Comparison of ENCODE assay signal across 8 mouse cellular contexts in the genomic region with DNA sequence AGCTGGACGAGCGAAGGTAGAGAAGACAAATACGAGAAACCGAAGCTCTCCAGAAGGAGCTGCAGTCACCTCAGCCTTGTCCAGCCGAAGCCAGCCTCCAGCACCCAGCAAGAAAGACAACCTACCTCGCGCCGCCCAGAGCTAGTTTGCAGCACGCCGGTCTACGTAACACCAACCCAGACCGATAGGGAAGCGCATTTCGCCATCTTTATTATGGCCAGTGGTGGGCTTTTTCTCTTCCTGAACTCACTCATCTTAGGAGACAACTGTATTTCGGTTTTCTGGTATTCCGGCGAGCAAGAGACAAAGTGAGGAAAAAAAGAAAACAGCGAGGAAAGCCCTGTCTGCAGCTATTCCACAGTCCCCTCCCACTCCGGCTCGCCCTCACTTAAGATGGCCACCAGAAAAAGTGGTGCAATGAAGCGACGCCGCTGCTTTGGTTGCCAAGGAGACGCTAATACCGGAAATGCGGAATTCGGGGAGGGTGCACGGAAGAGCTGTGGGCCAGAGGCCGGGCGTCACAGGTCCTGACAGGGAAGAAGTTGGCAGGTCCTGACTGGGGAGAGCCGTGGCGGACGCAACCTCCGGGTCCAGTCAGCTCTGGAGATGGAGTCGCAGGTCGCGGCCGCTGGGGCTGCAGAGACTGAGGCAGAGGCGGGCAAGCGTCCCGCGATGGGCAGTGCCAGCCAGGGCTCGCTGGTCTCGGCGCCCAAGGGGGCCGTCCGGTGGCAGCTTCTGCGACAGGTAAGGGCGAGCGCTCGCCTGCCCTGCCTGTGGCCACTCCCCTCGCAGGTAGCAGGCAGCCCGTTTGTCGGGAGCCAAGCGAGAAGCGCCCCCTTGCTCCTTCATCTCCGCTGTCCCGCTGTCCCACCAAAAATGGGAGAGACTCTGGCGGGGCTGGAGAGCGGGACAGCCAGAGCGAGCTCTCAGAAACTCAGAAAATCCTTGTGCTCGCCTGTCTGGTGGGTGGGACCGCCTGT. TPM values are rescaled to one million over a fixed set of nuclear protein-coding genes. Genes with fewer than 3 reads are reported as not detected.
DNase-seq lines count a peak whose midpoint lies in the region; ATAC-seq and TF ChIP-seq lines count a peak whose summit lies in the region.

A gene (minus strand): TSS at position 122 of the 980 bp plus-strand sequence.
A gene (plus strand): TSS at position 433 of the 980 bp plus-strand sequence.

- no peaks in the 10 kb centered on the region for H3K36me3 ChIP-seq in ES-E14 (ENCODE audit: control insufficient read depth, insufficient read depth, low read length, poor library complexity, severe bottlenecking)
- H3K36me3 ChIP-seq in forebrain, embryonic 15.5 days = no peaks in the 10 kb centered on the region

- peak within 1 kb of the TSS; percentile 76 to 86 for H3K4me3 ChIP-seq in ES-E14 (ENCODE audit: insufficient read depth in 1 of 2, low read depth in 1 of 2, low read length in 2 of 2, poor library complexity in 1 of 2, severe bottlenecking in 1 of 2)
- H3K4me3 ChIP-seq in forebrain, embryonic 15.5 days = peak within 1 kb of the TSS; percentile 100
- peak within 1 kb of the TSS; percentile 89 for H3K4me3 ChIP-seq in lung, adult 2 months (replicated peaks; ENCODE audit: extremely low read depth, low read depth, low read length)

- ATAC-seq in forebrain, embryonic 15.5 days (replicated peaks) = peak; percentile 99
- ATAC-seq in neutrophil, adult 5-6 weeks (ENCODE audit: extremely low read depth, insufficient number of reproducible peaks, low FRiP score, poor library complexity, severe bottlenecking) = peak; percentile 99

- peak; percentile 97 for DNase-seq in ES-E14 (ENCODE audit: low read depth, low spot score)
- DNase-seq in cerebellum, adult 11-12 months = peak; percentile 97
- DNase-seq in heart, postnatal 25 days (ENCODE audit: low spot score) = peak; percentile 93
- DNase-seq in layer of hippocampus, adult 18-20 months (ENCODE audit: low spot score in 2 of 2) = peak; percentile 95 to 97
- DNase-seq in lung, adult 2 months = peak; percentile 94
- peak; percentile 88 to 94 for DNase-seq in thymus, adult 18-20 months

- no peaks in the 10 kb centered on the region for H3K27me3 ChIP-seq in forebrain, embryonic 15.5 days

- H3K27ac ChIP-seq in ES-E14 (ENCODE audit: insufficient read depth, low read depth, low read length, poor library complexity, severe bottlenecking) = peak within 1 kb of the TSS; percentile 40
- peak within 1 kb of the TSS; percentile 89 for H3K27ac ChIP-seq in forebrain, embryonic 15.5 days (replicated peaks)

- under 1% methylated on average over 62 of the region's 63 CpGs for WGBS in forebrain, embryonic 15.5 days
- under 1% methylated on average over 63 of the region's 63 CpGs for WGBS in lung, adult 2 months

- no peaks in the 10 kb centered on the region for H3K9me3 ChIP-seq in ES-E14 (ENCODE audit: control insufficient read depth, insufficient read depth, low read depth, low read length)
- H3K9me3 ChIP-seq in forebrain, embryonic 15.5 days = no peaks in the 10 kb centered on the region

- TF ChIP-seq POLR2A in lung, adult 2 months (IDR thresholded peaks at IDR 0.05; ENCODE audit: borderline replicate concordance, extremely low read depth, low read depth, low read length) = peak; percentile 72; the same call in 1 of the 2 replicates

- in situ Hi-C loops in ES-E14 (cut with MboI; ENCODE audit: low sequenced_read_pairs in 2 of 2, unreplicated experiment in 2 of 2) = no loop called here

- TF ChIP-seq CTCF in lung, adult 2 months (IDR thresholded peaks at IDR 0.05; ENCODE audit: insufficient read depth, low read length) = no peak

- H3K4me1 ChIP-seq in ES-E14 (ENCODE audit: control insufficient read depth in 2 of 2, insufficient read depth in 2 of 2, low read length in 2 of 2, poor library complexity in 1 of 2) = peaks cover 0 to 2% of the 10 kb centered on the region in 2 experiments; a peak in 1 of 4 replicates
- peaks cover 24% of the 10 kb centered on the region for H3K4me1 ChIP-seq in forebrain, embryonic 15.5 days
- peaks cover 4% of the 10 kb centered on the region; the same call in 1 of the 2 replicates for H3K4me1 ChIP-seq in lung, adult 2 months (ENCODE audit: control insufficient read depth, insufficient read depth, low read length)

- peak within 1 kb of the TSS; percentile 88 for H3K9ac ChIP-seq in ES-E14 (ENCODE audit: insufficient read depth, low read depth, low read length, poor library complexity, severe bottlenecking)
- peak within 1 kb of the TSS; percentile 88 for H3K9ac ChIP-seq in forebrain, embryonic 15.5 days (replicated peaks)

- intact Hi-C loops in heart, postnatal 25 days (cut with DNase I) = loop anchor here (5.0 kb wide), 3 partner anchors 133 to 298 kb away; a partner anchor contains a TSS

- peak within 1 kb of the TSS; percentile 94 for H3K4me2 ChIP-seq in forebrain, embryonic 15.5 days (replicated peaks)

TF ChIP-seq in ES-E14, 5 proteins besides CTCF, POLR2A, EP300 and RAD21:
- TF ChIP-seq ZNF384 (IDR thresholded peaks at IDR 0.05; ENCODE audit: low read depth, low read length) = no peak
- no peak for TF ChIP-seq CHD2 (IDR thresholded peaks at IDR 0.05; ENCODE audit: low read depth, low read length)
- peak; percentile 84 for TF ChIP-seq HCFC1 (IDR thresholded peaks at IDR 0.05; ENCODE audit: borderline replicate concordance, insufficient read depth, low read length)
- TF ChIP-seq MAFK (IDR thresholded peaks at IDR 0.05; ENCODE audit: insufficient read depth, low read depth, low read length) = no peak
- 0 out of 2 replicates have a peak, but pooled peaks have one; percentile 1 for TF ChIP-seq ZC3H11A (IDR thresholded peaks at IDR 0.05; ENCODE audit: borderline replicate concordance, low read depth, low read length)
TF ChIP-seq in ES-E14: peak in this region for 2.

RNA-seq across cellular contexts. Expression of the first gene that starts in this region (rescaled TPM):
- 14.3 and 16.6 TPM in 2 replicates for total RNA-seq in ES-E14 (2012; rRNA removed)
- 56.1 and 62.0 TPM in 2 replicates for polyA plus RNA-seq in forebrain, embryonic 15.5 days (2015; fragmentation: Nextera tagmentation; extraction: Ambion mirVana)
- 100 to 1,000 TPM; 147 to 152 TPM for total RNA-seq in heart, postnatal 25 days (2021)
- total RNA-seq in layer of hippocampus, adult 18-20 months (2021) = 100 to 1,000 TPM; 369 to 376 TPM
- polyA plus RNA-seq in lung, adult 2 months (2012; rRNA removed) = 8.1 and 13.0 TPM in 2 replicates
- 16.5 and 20.1 TPM in 2 replicates for total RNA-seq in neutrophil, adult 5-6 weeks (2017)

RNA-seq across cellular contexts. Expression of the second gene that starts in this region (rescaled TPM):
- 7.1 and 10.2 TPM in 2 replicates for total RNA-seq in ES-E14 (2012; rRNA removed)
- polyA plus RNA-seq in forebrain, embryonic 15.5 days (2015; fragmentation: Nextera tagmentation; extraction: Ambion mirVana) = 19.3 TPM in 2 replicates
- 1 to 10 TPM; 2.2 to 2.5 TPM for total RNA-seq in heart, postnatal 25 days (2021)
- 10 to 100 TPM; 11.5 to 14.7 TPM for total RNA-seq in layer of hippocampus, adult 18-20 months (2021)
- 1.8 and 2.5 TPM in 2 replicates for polyA plus RNA-seq in lung, adult 2 months (2012; rRNA removed)
- 2.1 and 5.8 TPM in 2 replicates for total RNA-seq in neutrophil, adult 5-6 weeks (2017)

Comparison
In these comparisons a context has a peak if more than half of its experiments do, and no peak if none do; other contexts are left out.
1. Peak in every context shown above with its lines: DNase-seq, ATAC-seq, H3K4me3 ChIP-seq and H3K27ac ChIP-seq.